Mouse (Mus musculus): ENCODE data around the gene Bace2. TPM values are rescaled to one million over a fixed set of nuclear protein-coding genes. Genes with fewer than 3 reads are reported as not detected.

The Bace2 gene
- polyA plus RNA-seq, 1 experiment from 2014 or later: 17.7 TPM

Other genes with a start within 250 kb of the Bace2 start
- 0.07 and 0.20 TPM in 2 replicates for gene Dscam, start 186.0 kb upstream of the Bace2 start, polyA plus RNA-seq (2016; fragmentation: Nextera tagmentation; extraction: Ambion mirVana)
- gene Mx1, start 106.2 kb downstream of the Bace2 start, polyA plus RNA-seq (2016; fragmentation: Nextera tagmentation; extraction: Ambion mirVana): not detected in 2 replicates
- gene Fam3b, start 158.1 kb downstream of the Bace2 start, polyA plus RNA-seq (2016; fragmentation: Nextera tagmentation; extraction: Ambion mirVana): not detected in 2 replicates